Mouse (Mus musculus) heart, postnatal 25 days (tissue): ENCODE measurements around the gene Cfi. TPM values are rescaled to one million over a fixed set of nuclear protein-coding genes. Genes with fewer than 3 reads are reported as not detected.

ENCODE experiments used
- DNase-seq: peaks from one replicate; pipeline ENCODE4 v3.0.0; 2022; ENCODE audit warnings: low spot score
- intact Hi-C: fragments of 180-260 bp; cut with DNase I; formaldehyde crosslinking; loops from one replicate; pipeline ENCODE4 v1.15.1; 2025
- total RNA-seq, 2 experiments: library from RNA; stranded (reverse); gene quantifications; 2 replicates each; pipeline ENCODE4 v1.2.3; 2021

Gene Cfi
- total RNA-seq, 2 experiments from 2014 or later = 0.73 to 1.1 TPM

DNA sequence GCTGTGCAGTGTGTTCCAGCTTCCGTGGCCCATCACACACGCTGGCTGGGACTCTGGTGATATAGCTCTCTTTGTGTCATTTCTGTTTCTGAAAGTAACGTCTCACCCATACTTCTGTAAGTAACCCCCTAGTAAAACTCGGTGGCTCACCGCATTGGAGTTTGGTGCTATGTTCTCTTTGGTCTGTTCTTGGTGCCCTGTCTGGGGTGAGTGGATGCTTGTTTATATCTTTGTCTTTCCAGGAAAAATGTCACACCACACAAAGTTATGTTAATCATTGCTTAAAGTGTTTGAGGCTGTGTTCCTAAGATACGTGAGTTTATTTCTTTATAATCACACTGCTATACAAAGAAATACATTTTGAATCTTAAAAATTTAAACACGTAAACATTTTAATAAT, 11.2 kb downstream of the Cfi start:
- intact Hi-C loops = no loop called here
- no peak for DNase-seq

GRCm38 (mm10) chr3:129862592-129862991, 26.9 kb downstream of the Cfi start:
- DNase-seq = no peak
- intact Hi-C loops = loop anchor here (5.0 kb wide), 1 partner anchor 215 kb away; no protein-coding TSS in a partner anchor

DNA sequence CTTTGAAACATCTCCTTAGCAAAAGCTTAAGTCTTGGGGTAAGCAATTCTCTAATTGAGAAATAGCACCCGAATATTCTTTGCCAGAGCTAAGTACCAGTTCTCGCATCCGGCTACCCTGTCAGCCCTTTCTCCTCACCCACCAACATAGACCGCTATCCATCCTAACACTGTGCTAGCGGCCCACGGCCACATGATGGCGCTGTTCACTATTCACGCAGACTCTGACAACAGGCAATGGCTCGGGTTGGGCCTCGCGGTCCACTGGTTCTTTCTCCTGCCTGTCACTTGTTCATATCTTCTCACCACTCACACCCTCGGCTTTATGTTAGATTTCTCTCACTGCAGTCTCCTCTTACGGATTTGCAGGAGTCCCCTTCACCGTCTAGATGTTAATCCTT, 28.0 kb downstream of the Cfi start:
- DNase-seq = no peak
- intact Hi-C loops = loop anchor here (5.0 kb wide), 1 partner anchor 214 kb away; no protein-coding TSS in a partner anchor

DNA sequence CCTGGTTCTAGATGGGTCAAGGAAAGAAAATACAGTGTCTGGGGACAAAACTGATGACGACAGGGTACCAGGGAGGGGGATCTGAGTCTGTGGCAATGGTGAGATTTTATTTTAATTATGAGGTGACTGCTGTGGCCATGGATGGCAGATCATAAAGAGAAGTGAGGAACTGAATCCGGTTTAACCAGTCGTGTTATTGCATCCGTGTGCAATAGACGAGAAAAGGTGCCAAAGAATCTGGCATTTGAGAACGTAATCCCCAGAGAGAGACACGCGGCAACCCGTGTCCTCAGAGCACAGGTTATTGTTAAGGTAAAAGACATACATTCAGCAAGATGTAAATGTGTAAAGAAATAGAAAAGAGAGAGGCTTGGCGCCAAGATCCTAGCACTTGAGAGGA, 41.6 kb downstream of the Cfi start:
- DNase-seq = no peak
- intact Hi-C loops = loop anchor here (5.0 kb wide), 1 partner anchor 45 kb away; the partner anchor contains the start of gene Gar1

- intact Hi-C loops = loop anchor here (5.0 kb wide), 1 partner anchor 46 kb away; the partner anchor contains the start of gene Gar1
- DNase-seq = peak; percentile 85
These were observed 42.8 kb downstream of the Cfi start, which contains the start of gene Pla2g12a for GRCm38 (mm10) chr3:129878405-129879021. Gene Pla2g12a (plus strand): TSS chr3:129878606.

DNA sequence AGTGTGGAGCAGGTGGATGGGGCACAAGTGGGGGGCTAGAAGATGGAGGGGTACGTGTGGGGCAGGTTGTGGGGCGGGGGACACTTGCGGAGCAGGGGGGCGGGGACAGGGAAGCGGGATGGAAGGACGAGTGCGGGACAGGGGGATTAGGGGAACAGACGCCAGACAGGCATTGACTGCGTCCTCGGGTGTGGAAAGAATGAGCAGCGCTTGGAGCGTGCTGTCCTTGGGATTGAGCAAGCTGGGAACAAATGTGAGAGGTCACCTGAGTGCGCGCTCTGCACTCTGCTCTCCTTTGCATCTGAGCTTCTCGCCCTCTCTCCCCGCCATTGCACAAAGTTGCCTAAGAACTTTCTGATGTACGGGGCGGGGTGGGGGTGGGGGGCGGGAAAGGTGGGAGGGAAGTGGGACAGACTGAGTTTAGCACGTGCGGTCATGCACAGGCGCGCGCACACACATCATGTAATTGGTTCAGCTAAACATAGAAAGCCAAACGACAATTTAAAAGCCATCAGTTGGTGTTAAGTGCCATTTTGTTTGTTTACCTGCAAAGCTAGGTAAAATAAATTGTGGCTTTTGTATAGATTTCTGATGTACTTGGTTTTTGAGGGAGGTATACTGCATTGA, 43.6 kb downstream of the Cfi start:
- intact Hi-C loops = loop anchor here (5.0 kb wide), 1 partner anchor 47 kb away; the partner anchor contains the start of gene Gar1
- no peak for DNase-seq

DNA sequence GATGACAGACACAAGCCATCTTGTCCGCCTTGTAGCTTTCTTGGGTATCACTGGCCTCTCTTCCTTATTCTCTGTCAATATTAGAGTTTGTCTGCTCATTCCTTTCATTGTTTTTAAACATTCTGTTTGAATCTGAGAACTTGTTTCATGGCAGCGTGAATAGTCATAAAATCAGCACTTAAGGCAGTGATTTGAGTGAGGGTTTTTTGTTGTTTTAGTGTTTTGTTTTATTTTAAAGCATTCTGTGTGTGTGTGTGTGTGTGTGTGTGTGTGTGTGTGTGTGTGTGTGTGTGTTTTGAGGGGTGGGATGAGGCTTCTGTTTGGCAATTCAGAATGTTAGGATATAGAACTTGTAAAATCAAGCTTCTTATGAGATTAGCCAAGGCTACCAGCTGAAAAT, 44.2 kb downstream of the Cfi start:
- no peak for DNase-seq
- intact Hi-C loops = loop anchor here (5.0 kb wide), 1 partner anchor 48 kb away; the partner anchor contains the start of gene Gar1

- DNase-seq = no peak
- intact Hi-C loops = no loop called here
These were observed 45.4 kb downstream of the Cfi start for GRCm38 (mm10) chr3:129880925-129881593.

- intact Hi-C loops = no loop called here
- no peak for DNase-seq
These were observed 49.9 kb downstream of the Cfi start for GRCm38 (mm10) chr3:129885577-129885976.

DNA sequence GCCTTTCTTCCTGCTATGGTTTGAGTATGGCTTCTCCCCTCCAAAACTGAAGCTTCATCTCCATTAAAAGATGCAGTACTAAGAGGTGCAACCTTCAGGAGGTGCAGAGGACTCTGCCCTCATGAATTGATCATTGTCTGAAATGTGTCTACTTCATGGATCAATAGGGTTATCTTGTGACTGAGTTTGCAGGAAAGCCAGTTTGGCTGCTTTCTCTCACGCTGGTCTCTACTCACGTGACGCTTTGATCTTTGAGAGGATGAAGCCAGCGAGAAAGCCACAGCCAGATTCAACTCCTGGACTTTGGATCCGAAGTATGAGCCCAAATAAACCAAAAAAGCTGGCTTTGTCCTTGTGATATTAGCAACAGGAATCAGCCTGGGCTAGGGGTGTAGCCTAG, 50.7 kb downstream of the Cfi start:
- no peak for DNase-seq
- intact Hi-C loops = no loop called here

DNA sequence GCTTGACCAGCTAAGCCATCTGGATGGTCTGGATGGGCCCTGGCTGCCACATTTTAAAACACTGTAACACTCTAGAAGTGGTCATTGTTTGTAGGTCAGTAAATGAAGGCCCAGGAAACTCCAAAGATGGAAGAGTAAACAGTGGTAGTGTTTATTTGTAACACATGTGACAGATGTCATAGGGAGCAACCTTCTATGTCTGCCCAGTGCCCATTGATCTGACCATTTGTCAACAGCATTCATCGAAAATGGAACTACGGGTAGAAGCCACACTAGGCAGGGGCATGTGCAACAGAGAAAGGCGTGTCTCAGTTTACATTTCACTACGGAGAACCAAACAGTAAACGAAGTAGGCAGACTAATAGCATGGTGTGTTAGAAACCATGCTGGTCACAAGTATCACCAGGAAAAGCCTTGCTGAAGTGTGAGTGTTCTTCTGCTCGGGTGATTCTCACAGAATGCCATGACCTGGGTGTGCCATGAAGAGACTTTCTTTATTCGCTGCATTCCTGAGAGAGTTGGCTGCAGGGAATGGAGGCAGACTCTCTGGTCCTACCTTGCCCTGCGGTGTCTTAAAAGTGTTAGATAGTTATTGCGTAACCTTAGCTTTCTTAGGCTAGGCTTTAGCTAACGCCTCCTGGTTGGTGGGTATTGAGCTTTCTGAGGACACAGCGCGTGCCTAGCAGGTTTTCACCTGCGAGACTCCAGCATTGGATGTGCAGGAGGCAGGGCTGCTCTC, 52.3 kb downstream of the Cfi start:
- intact Hi-C loops = no loop called here
- no peak for DNase-seq

GRCm38 (mm10) chr3:129892003-129892402, 56.3 kb downstream of the Cfi start:
- intact Hi-C loops = no loop called here
- DNase-seq = no peak

DNA sequence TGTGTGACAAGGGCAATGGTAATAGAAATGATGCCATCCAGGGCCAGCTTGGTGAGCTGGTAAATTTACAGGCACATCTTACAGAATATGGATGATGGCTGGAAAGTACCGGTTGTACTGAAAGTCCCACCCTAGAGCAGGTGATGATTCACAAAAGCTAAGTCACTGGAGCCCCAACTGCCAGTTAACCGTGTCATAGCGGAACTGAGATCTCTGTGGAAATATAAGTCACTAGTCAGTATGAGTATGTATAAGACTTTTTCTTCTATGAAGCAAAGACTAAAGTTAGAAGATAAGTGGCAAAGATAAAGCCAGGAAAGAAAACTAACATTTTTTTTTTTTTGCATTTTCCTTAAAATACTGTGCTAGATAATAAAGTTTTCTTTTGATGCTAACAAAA, 57.5 kb downstream of the Cfi start:
- DNase-seq = no peak
- intact Hi-C loops = no loop called here

- intact Hi-C loops = no loop called here
- DNase-seq = no peak
These were observed 60.9 kb downstream of the Cfi start for GRCm38 (mm10) chr3:129896591-129896990.

DNA sequence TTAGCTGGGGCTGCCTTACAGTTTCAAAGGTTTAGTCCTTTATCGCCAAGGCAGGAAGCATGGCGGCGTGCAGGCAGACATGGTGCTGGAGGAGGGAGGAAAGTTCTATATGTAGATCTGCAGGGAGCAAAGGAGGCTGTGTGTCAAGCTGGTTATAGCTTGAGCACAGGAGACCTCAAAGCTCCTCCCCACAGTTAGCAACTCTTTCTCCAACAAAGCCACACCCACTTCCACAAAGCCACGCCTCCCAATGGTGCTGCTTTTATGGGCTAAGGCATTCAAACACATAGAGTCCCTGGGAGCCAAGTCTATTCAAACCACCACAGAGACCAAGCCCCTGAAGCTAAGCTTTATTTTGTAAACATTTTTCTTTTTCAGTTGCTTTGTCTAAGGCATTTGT, 63.2 kb downstream of the Cfi start:
- intact Hi-C loops = no loop called here
- DNase-seq = no peak

GRCm38 (mm10) chr3:129901271-129901809, 65.7 kb downstream of the Cfi start, which contains the start of gene Casp6:
Gene Casp6 (plus strand): TSS chr3:129901425.
- intact Hi-C loops = loop anchor here (10.0 kb wide), 1 partner anchor 793 kb away; no protein-coding TSS in a partner anchor
- DNase-seq = peak; percentile 56

GRCm38 (mm10) chr3:129903369-129903768, 67.7 kb downstream of the Cfi start:
- no peak for DNase-seq
- intact Hi-C loops = loop anchor here (10.0 kb wide), 1 partner anchor 791 kb away; no protein-coding TSS in a partner anchor

DNA sequence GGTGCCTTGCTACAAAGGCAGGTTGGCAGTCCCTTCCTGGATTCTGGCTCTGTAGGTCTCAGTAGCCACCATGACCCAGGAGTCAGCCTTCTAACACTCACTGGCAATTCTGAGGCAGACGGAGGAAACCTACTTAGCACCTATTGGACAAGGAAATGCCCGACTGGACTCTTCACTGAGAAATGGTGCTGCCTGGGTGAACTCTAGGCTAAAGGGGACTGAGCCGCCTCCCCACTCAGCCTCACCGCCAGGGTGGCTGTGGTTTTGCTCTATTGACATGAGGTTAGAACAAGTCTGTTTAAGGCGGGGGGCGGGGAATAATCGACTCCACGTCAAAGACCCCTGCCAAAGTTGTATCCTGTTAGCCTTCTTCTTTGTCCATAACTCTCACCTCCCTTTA, 68.2 kb downstream of the Cfi start:
- DNase-seq = no peak
- intact Hi-C loops = loop anchor here (2.0 to 10.0 kb wide), 2 partner anchors 73 to 791 kb away; partner anchors contain the start of gene Gar1

DNA sequence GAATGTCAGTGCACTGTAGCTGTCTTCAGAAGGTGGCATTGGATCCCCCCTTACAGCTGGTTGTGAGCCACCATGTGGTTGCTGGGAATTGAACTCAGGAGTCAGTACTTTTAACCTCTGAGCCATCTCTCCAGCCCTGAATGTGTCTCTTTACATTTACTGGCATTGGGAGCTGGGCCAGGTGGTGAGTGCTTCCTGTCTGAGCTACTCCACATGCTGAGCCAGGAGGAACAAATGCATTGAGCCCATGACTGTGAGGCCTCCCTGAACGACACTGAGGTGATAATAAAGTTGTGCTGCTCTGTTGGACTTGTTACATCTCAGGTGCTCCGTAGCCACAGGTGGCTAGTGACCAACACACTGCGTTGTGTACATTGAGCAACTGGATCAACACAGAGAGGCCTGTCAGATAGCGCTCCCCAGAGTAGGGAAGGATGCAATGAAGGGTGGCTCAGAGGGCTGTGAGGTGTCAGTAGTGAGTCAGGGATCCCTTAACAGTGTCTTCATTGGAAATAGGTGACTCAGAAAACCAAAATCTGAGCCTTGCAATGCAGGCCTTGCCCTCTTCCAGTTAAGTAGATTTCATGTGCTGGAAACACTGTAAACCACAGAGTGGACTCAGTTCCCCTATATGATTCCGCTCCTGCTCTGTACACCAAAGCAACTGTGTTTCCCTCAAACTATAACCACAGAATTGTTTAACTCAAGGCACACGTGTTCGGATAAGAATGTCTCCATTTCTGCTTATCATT, 68.9 kb downstream of the Cfi start:
- no peak for DNase-seq

More for the DNA sequence above, 68.9 kb downstream of the Cfi start:
- intact Hi-C loops = loop anchor here (2.0 to 10.0 kb wide), 2 partner anchors 74 to 790 kb away; partner anchors contain the start of gene Gar1
